Mouse (Mus musculus) liver, embryonic 12.5 days (tissue): Measurements from ENCODE around the gene Tlr5. TPM values are rescaled to one million over a fixed set of nuclear protein-coding genes. Genes with fewer than 3 reads are reported as not detected.
A peak's percentile ranks its signal among the peaks of the same experiment; 100 is the strongest.

Experiments
- ATAC-seq: fragments of 200-750 bp; cut with Nextera tagmentation; 2 replicates; pipeline ENCODE4 v1.8.0; 2017; ENCODE audit warnings: moderate number of reproducible peaks, mild to moderate bottlenecking, moderate library complexity
- H3K27ac ChIP-seq: fragments of 300-500 bp; sonication (generic); 2 replicates; pipeline ENCODE4 v1.5.1; 2016; ENCODE audit warnings: mild to moderate bottlenecking
- H3K27me3 ChIP-seq: fragments of 300-500 bp; sonication (generic); replicated peaks from 2 replicates; pipeline ENCODE4 v1.6.1; 2016; ENCODE audit warnings: mild to moderate bottlenecking, moderate library complexity
- H3K36me3 ChIP-seq: fragments of 300-500 bp; sonication (generic); 2 replicates; pipeline ENCODE4 v1.6.1; 2016; ENCODE audit warnings: mild to moderate bottlenecking, moderate library complexity
- H3K4me1 ChIP-seq: fragments of 300-500 bp; sonication (generic); 2 replicates; pipeline ENCODE4 v1.6.1; 2016
- H3K4me2 ChIP-seq: fragments of 300-500 bp; sonication (generic); 2 replicates; pipeline ENCODE4 v1.6.1; 2016; ENCODE audit warnings: mild to moderate bottlenecking, moderate library complexity
- H3K4me3 ChIP-seq: fragments of 300-500 bp; sonication (generic); 2 replicates; pipeline ENCODE4 v1.5.1; 2016; ENCODE audit warnings: mild to moderate bottlenecking, moderate library complexity
- H3K9ac ChIP-seq: fragments of 300-500 bp; sonication (generic); 2 replicates; pipeline ENCODE4 v1.6.1; 2016; ENCODE audit warnings: mild to moderate bottlenecking, moderate library complexity
- H3K9me3 ChIP-seq: fragments of 300-500 bp; sonication (generic); replicated peaks from 2 replicates; pipeline ENCODE4 v1.6.1; 2016; ENCODE audit warnings: mild to moderate bottlenecking, moderate library complexity
- WGBS: fragments of 180-500 bp; shearing (Covaris S2); methylation state at CpG from one replicate; pipeline ENCODE4 v1.1.7; 2016; ENCODE audit not compliant: insufficient replicate concordance; 5-methylcytosine and 5-hydroxymethylcytosine counted together
- polyA plus RNA-seq: library from polyadenylated mRNA; unstranded; fragments of >200 nt; fragmentation: Nextera tagmentation; extraction: Ambion mirVana; gene quantifications from 2 replicates; pipeline ENCODE4 v1.2.1, GENCODE M21; 2016

Tlr5 gene
- polyA plus RNA-seq: 0.42 and 0.60 TPM in 2 replicates

- WGBS: 16% methylated on average over 21 of the region's 21 CpGs
Measured at GRCm38 (mm10) chr1:182954287-182955046, at the start of gene Tlr5. TSS of gene Tlr5 (plus strand) at chr1:182954788.

GRCm38 (mm10) chr1:182905669-182906068 is 48.9 kb upstream of the Tlr5 start:
- Histone ChIP-seq H3K9me3 (no peaks in the 10 kb centered on the region), H3K4me3 (no peak overlapping the region), H3K9ac (no peak overlapping the region), H3K27me3 (no peaks in the 10 kb centered on the region), H3K4me1 (peaks cover 15% of the 10 kb centered on the region), H3K4me2 (no peak overlapping the region), H3K27ac (no peak overlapping the region), H3K36me3 (no peaks in the 10 kb centered on the region)
- no peak for ATAC-seq
- WGBS: 62% methylated on average over 3 of the region's 3 CpGs

More at GRCm38 (mm10) chr1:182954287-182955046, at the start of gene Tlr5:
- no peak within 1 kb of the TSS for H3K27ac ChIP-seq
- peak within 1 kb of the TSS; percentile 48 for H3K4me3 ChIP-seq
- 0 out of 2 replicates have a peak, but pooled peaks have one; percentile 16 for ATAC-seq
- H3K9me3 ChIP-seq: no peaks in the 10 kb centered on the region
- H3K27me3 ChIP-seq: peaks cover 54% of the 10 kb centered on the region
- peak within 1 kb of the TSS; percentile 68 for H3K4me2 ChIP-seq
- H3K36me3 ChIP-seq: no peaks in the 10 kb centered on the region
- H3K9ac ChIP-seq: peak within 1 kb of the TSS; percentile 50; the same call in 1 of the 2 replicates
- peaks cover 31% of the 10 kb centered on the region for H3K4me1 ChIP-seq

GRCm38 (mm10) chr1:182908050-182909036 is 46.2 kb upstream of the Tlr5 start:
- H3K36me3 ChIP-seq: no peaks in the 10 kb centered on the region
- H3K27me3 ChIP-seq: no peaks in the 10 kb centered on the region
- 22% methylated on average over 14 of the region's 14 CpGs for WGBS
- H3K4me3 ChIP-seq: no peak overlapping the region
- no peak overlapping the region for H3K27ac ChIP-seq
- ATAC-seq: peak; percentile 71
- no peak overlapping the region for H3K9ac ChIP-seq
- H3K4me1 ChIP-seq: peaks cover 15% of the 10 kb centered on the region
- 0 out of 2 replicates have a peak overlapping the region, but pooled peaks have one; percentile 1 for H3K4me2 ChIP-seq
- H3K9me3 ChIP-seq: no peaks in the 10 kb centered on the region

- 38% methylated on average over 3 of the region's 3 CpGs for WGBS
- H3K9ac ChIP-seq: no peak overlapping the region
- no peaks in the 10 kb centered on the region for H3K9me3 ChIP-seq
- H3K27me3 ChIP-seq: no peaks in the 10 kb centered on the region
- H3K36me3 ChIP-seq: no peaks in the 10 kb centered on the region
- ATAC-seq: no peak
- H3K4me3 ChIP-seq: no peak overlapping the region
- H3K4me1 ChIP-seq: peaks cover 15% of the 10 kb centered on the region
- no peak overlapping the region for H3K4me2 ChIP-seq
- H3K27ac ChIP-seq: no peak overlapping the region
Measured at GRCm38 (mm10) chr1:182909066-182909465, 45.5 kb upstream of the Tlr5 start.

GRCm38 (mm10) chr1:182909596-182909995 is 45.0 kb upstream of the Tlr5 start:
- Histone ChIP-seq H3K4me1 (peaks cover 15% of the 10 kb centered on the region), H3K36me3 (no peaks in the 10 kb centered on the region), H3K9ac (no peak overlapping the region), H3K27ac (no peak overlapping the region), H3K4me2 (no peak overlapping the region), H3K4me3 (no peak overlapping the region), H3K27me3 (no peaks in the 10 kb centered on the region), H3K9me3 (no peaks in the 10 kb centered on the region)
- 63% methylated on average over 5 of the region's 5 CpGs for WGBS
- no peak for ATAC-seq

GRCm38 (mm10) chr1:182912591-182912990 is 42.0 kb upstream of the Tlr5 start:
- Histone ChIP-seq H3K4me2 (no peak overlapping the region), H3K9ac (no peak overlapping the region), H3K9me3 (no peaks in the 10 kb centered on the region), H3K36me3 (no peaks in the 10 kb centered on the region), H3K27me3 (no peaks in the 10 kb centered on the region), H3K4me3 (no peak overlapping the region), H3K27ac (no peak overlapping the region), H3K4me1 (peaks cover 15% of the 10 kb centered on the region)
- ATAC-seq: no peak
- WGBS: 44% methylated on average over 2 of the region's 2 CpGs

- Histone ChIP-seq H3K9me3 (no peaks in the 10 kb centered on the region), H3K36me3 (no peaks in the 10 kb centered on the region), H3K4me3 (no peak overlapping the region), H3K27ac (no peak overlapping the region), H3K4me1 (no peaks in the 10 kb centered on the region), H3K4me2 (no peak overlapping the region), H3K9ac (no peak overlapping the region), H3K27me3 (no peaks in the 10 kb centered on the region)
- 64% methylated on average over 4 of the region's 4 CpGs for WGBS
- 0 out of 2 replicates have a peak, but pooled peaks have one; percentile 44 for ATAC-seq
Measured at GRCm38 (mm10) chr1:182914121-182914908, 40.3 kb upstream of the Tlr5 start.

- no peak overlapping the region for H3K4me2 ChIP-seq
- WGBS: 74% methylated on average over 5 of the region's 5 CpGs
- no peaks in the 10 kb centered on the region for H3K4me1 ChIP-seq
- H3K4me3 ChIP-seq: no peak overlapping the region
- H3K27ac ChIP-seq: no peak overlapping the region
- ATAC-seq: no peak
- H3K36me3 ChIP-seq: no peaks in the 10 kb centered on the region
- no peaks in the 10 kb centered on the region for H3K27me3 ChIP-seq
- H3K9ac ChIP-seq: no peak overlapping the region
- no peaks in the 10 kb centered on the region for H3K9me3 ChIP-seq
Measured at GRCm38 (mm10) chr1:182916166-182916565, 38.4 kb upstream of the Tlr5 start.

GRCm38 (mm10) chr1:182918718-182919346 is 35.8 kb upstream of the Tlr5 start:
- H3K27me3 ChIP-seq: no peaks in the 10 kb centered on the region
- 52% methylated on average over 8 of the region's 8 CpGs for WGBS
- ATAC-seq: no peak
- no peak overlapping the region for H3K4me3 ChIP-seq
- H3K9me3 ChIP-seq: no peaks in the 10 kb centered on the region
- H3K4me2 ChIP-seq: no peak overlapping the region
- H3K4me1 ChIP-seq: no peaks in the 10 kb centered on the region
- H3K27ac ChIP-seq: no peak overlapping the region
- H3K9ac ChIP-seq: no peak overlapping the region
- no peaks in the 10 kb centered on the region for H3K36me3 ChIP-seq

- Histone ChIP-seq H3K9me3 (no peaks in the 10 kb centered on the region), H3K4me3 (no peak overlapping the region), H3K4me1 (no peaks in the 10 kb centered on the region), H3K36me3 (no peaks in the 10 kb centered on the region), H3K27me3 (no peaks in the 10 kb centered on the region), H3K4me2 (no peak overlapping the region), H3K27ac (no peak overlapping the region), H3K9ac (no peak overlapping the region)
- ATAC-seq: no peak
- 35% methylated on average over 4 of the region's 4 CpGs for WGBS
Measured at GRCm38 (mm10) chr1:182922824-182923223, 31.8 kb upstream of the Tlr5 start.

- Histone ChIP-seq H3K27ac (no peak overlapping the region), H3K27me3 (no peaks in the 10 kb centered on the region; the same call in 1 of the 2 replicates), H3K36me3 (no peaks in the 10 kb centered on the region), H3K9ac (no peak overlapping the region), H3K9me3 (no peaks in the 10 kb centered on the region), H3K4me3 (no peak overlapping the region), H3K4me1 (no peaks in the 10 kb centered on the region), H3K4me2 (no peak overlapping the region)
- no peak for ATAC-seq
- WGBS: 77% methylated on average over 6 of the region's 6 CpGs
Measured at GRCm38 (mm10) chr1:182926465-182926864, 28.1 kb upstream of the Tlr5 start.
